Mouse (Mus musculus) liver (tissue): ENCODE measurements around the gene Card19.

ENCODE experiments used
- DNase-seq: peaks from one replicate; pipeline ENCODE4 v3.0.0-alpha.2; 2020; ENCODE audit warnings: mixed read lengths

Card19 gene

GRCm38 (mm10) chr13:49192156-49192855, 23.5 kb downstream of the Card19 start:
- DNase-seq, result no peak

GRCm38 (mm10) chr13:49191673-49192035, 24.2 kb downstream of the Card19 start:
- DNase-seq, result no peak

GRCm38 (mm10) chr13:49190876-49191672, 24.8 kb downstream of the Card19 start:
- DNase-seq, result no peak

- DNase-seq, result peak; percentile 34
Observed at GRCm38 (mm10) chr13:49189970-49190870, 25.6 kb downstream of the Card19 start.

GRCm38 (mm10) chr13:49188966-49189360, 26.9 kb downstream of the Card19 start:
- no peak for DNase-seq

- no peak for DNase-seq
Observed at GRCm38 (mm10) chr13:49188219-49188965, 27.4 kb downstream of the Card19 start.

GRCm38 (mm10) chr13:49187288-49188218, 28.3 kb downstream of the Card19 start, which contains the start of gene Ninj1:
TSS of gene Ninj1 (plus strand) at chr13:49187485.
- DNase-seq, result peak; percentile 85

GRCm38 (mm10) chr13:49186798-49187287, 29.0 kb downstream of the Card19 start:
- DNase-seq, result no peak

- DNase-seq, result no peak
Observed at GRCm38 (mm10) chr13:49183646-49184045, 32.2 kb downstream of the Card19 start.

GRCm38 (mm10) chr13:49183161-49183560, 32.7 kb downstream of the Card19 start:
- no peak for DNase-seq

GRCm38 (mm10) chr13:49181411-49181984, 34.3 kb downstream of the Card19 start:
- no peak for DNase-seq

GRCm38 (mm10) chr13:49180691-49181090, 35.1 kb downstream of the Card19 start:
- no peak for DNase-seq

GRCm38 (mm10) chr13:49180274-49180673, 35.6 kb downstream of the Card19 start:
- no peak for DNase-seq

- no peak for DNase-seq
Observed at GRCm38 (mm10) chr13:49178839-49179585, 36.8 kb downstream of the Card19 start.

- DNase-seq, result no peak
Observed at GRCm38 (mm10) chr13:49175509-49175908, 40.3 kb downstream of the Card19 start.

GRCm38 (mm10) chr13:49172971-49173596, 42.8 kb downstream of the Card19 start:
- peak; percentile 84 for DNase-seq

- no peak for DNase-seq
Observed at GRCm38 (mm10) chr13:49172335-49172734, 43.5 kb downstream of the Card19 start.

- no peak for DNase-seq
Observed at GRCm38 (mm10) chr13:49171729-49172128, 44.1 kb downstream of the Card19 start.

- DNase-seq, result no peak
Observed at GRCm38 (mm10) chr13:49170623-49171022, 45.2 kb downstream of the Card19 start.
